Mouse (Mus musculus) liver, adult (tissue): ENCODE data around the gene Gja1.

Experiments used
- GATA4 ChIP-seq: IDR thresholded peaks from 2 replicates; pipeline ENCODE4 v1.6.1; 2014; ENCODE audit warnings: mild to moderate bottlenecking, low read length; ENCODE audit not compliant: insufficient replicate concordance

Gja1 gene

GRCm38 (mm10) chr10:56398310-56398709 lies 21.2 kb downstream of the Gja1 start:
- no peak for TF ChIP-seq GATA4

GRCm38 (mm10) chr10:56405934-56406333 lies 28.8 kb downstream of the Gja1 start:
- TF ChIP-seq GATA4, result no peak

- TF ChIP-seq GATA4, result no peak
Observed at GRCm38 (mm10) chr10:56406386-56407130, 29.4 kb downstream of the Gja1 start.

GRCm38 (mm10) chr10:56415894-56416570 lies 38.9 kb downstream of the Gja1 start:
- TF ChIP-seq GATA4, result no peak

GRCm38 (mm10) chr10:56422518-56422917 lies 45.4 kb downstream of the Gja1 start:
- no peak for TF ChIP-seq GATA4

GRCm38 (mm10) chr10:56425016-56425798 lies 48.1 kb downstream of the Gja1 start:
- no peak for TF ChIP-seq GATA4

GRCm38 (mm10) chr10:56426369-56426768 lies 49.2 kb downstream of the Gja1 start:
- no peak for TF ChIP-seq GATA4

GRCm38 (mm10) chr10:56427382-56427781 lies 50.3 kb downstream of the Gja1 start:
- TF ChIP-seq GATA4, result no peak

- TF ChIP-seq GATA4, result no peak
Observed at GRCm38 (mm10) chr10:56427827-56428226, 50.7 kb downstream of the Gja1 start.

GRCm38 (mm10) chr10:56429011-56429410 lies 51.9 kb downstream of the Gja1 start:
- no peak for TF ChIP-seq GATA4

- TF ChIP-seq GATA4, result no peak
Observed at GRCm38 (mm10) chr10:56431600-56432389, 54.7 kb downstream of the Gja1 start.

GRCm38 (mm10) chr10:56432390-56432709 lies 55.2 kb downstream of the Gja1 start:
- TF ChIP-seq GATA4, result no peak

- no peak for TF ChIP-seq GATA4
Observed at GRCm38 (mm10) chr10:56437290-56437689, 60.2 kb downstream of the Gja1 start.

- TF ChIP-seq GATA4, result peak; percentile 46; the same call in 1 of the 2 replicates
Observed at GRCm38 (mm10) chr10:56439638-56440037, 62.5 kb downstream of the Gja1 start.

- peak; percentile 93 for TF ChIP-seq GATA4
Observed at GRCm38 (mm10) chr10:56444457-56444856, 67.3 kb downstream of the Gja1 start.

GRCm38 (mm10) chr10:56449030-56449429 lies 71.9 kb downstream of the Gja1 start:
- no peak for TF ChIP-seq GATA4
